Mouse (Mus musculus) ES-E14 (cell line): ENCODE results near the gene Grcc10.

ENCODE experiments used
- CHD2 ChIP-seq: IDR thresholded peaks from 2 replicates; pipeline ENCODE4 v1.6.1; 2014; ENCODE audit warnings: mild to moderate bottlenecking, low read depth, low read length, inconsistent platforms
- HCFC1 ChIP-seq: IDR thresholded peaks from 2 replicates; pipeline ENCODE4 v1.6.1; 2012; ENCODE audit warnings: low read length, inconsistent platforms, borderline replicate concordance; ENCODE audit not compliant: insufficient read depth

GRCm38 (mm10) chr6:124717968-124718367 lies 23.2 kb downstream of the Grcc10 start:
- no peak for TF ChIP-seq CHD2
- no peak for TF ChIP-seq HCFC1
